Mouse (Mus musculus): ENCODE results near the gene Prdm11. TPM values are rescaled to one million over a fixed set of nuclear protein-coding genes. Genes with fewer than 3 reads are reported as not detected.

Prdm11 gene
- polyA plus RNA-seq, 1 experiment: 11.0 TPM

DNA sequence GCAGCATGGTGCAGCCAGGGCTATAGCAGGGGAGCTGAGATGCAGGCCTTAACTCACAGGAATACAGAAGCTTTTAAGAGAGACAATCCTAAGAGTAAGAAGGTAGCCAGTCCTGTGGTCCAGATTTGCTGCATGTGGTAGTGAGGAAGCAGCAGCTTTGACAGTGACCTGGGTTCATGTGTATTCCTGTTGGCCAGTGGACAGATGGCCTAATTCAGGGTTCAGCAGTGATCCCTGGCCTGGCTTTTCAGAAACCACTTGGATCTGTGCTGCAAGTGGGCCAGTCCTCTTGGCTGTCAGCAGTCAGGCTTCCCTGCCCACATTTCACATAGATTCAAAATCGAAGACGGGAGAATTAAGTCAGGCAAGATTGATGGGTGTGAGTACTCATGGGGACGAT is 104.5 kb downstream of the Prdm11 start:
- Histone ChIP-seq H3K4me3 (ENCODE audit: extremely low read depth, insufficient read depth, insufficient read length) (no peak overlapping the region), H3K4me1 (ENCODE audit: control insufficient read depth, insufficient read depth, insufficient read length) (no peaks in the 10 kb centered on the region), H3K27me3 (ENCODE audit: control insufficient read depth, insufficient read depth, low read length) (no peaks in the 10 kb centered on the region), H3K36me3 (ENCODE audit: control insufficient read depth, insufficient read depth, low read length) (no peaks in the 10 kb centered on the region), H3K27ac (ENCODE audit: insufficient read depth, low read length) (no peak overlapping the region)
- 88% methylated on average over 3 of the region's 3 CpGs for WGBS
- no peak for DNase-seq (ENCODE audit: low read depth in 1 of 2, low spot score in 2 of 2)
- no peak for TF ChIP-seq POLR2A (IDR thresholded peaks at IDR 0.05; ENCODE audit: low read depth, low read length)
- TF ChIP-seq CTCF (IDR thresholded peaks at IDR 0.05; ENCODE audit: extremely low read depth, insufficient read depth, insufficient read length, insufficient replicate concordance): no peak

DNA sequence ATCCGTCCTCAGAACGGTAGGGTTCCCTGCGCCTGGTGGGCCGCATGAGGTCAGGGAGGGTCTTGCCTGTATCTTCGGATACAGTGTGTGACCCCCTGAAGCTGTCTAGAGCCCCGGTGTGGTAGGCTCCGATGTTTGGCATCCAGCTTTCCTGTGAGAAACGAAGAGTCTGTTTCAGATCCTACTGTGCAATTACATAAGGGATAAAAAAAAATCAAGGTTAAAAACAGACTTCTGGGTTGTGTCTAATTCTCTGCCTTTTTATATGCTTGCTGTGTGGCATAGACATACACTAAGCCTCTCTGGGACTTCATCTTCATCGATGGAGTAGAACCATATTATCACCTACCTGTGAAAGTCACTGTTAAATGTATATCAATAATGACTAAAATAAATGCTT is 105.0 kb downstream of the Prdm11 start:
- Histone ChIP-seq H3K36me3 (ENCODE audit: control insufficient read depth, insufficient read depth, low read length) (no peaks in the 10 kb centered on the region), H3K27me3 (ENCODE audit: control insufficient read depth, insufficient read depth, low read length) (no peaks in the 10 kb centered on the region), H3K27ac (ENCODE audit: insufficient read depth, low read length) (no peak overlapping the region), H3K4me3 (ENCODE audit: extremely low read depth, insufficient read depth, insufficient read length) (no peak overlapping the region), H3K4me1 (ENCODE audit: control insufficient read depth, insufficient read depth, insufficient read length) (no peaks in the 10 kb centered on the region)
- TF ChIP-seq POLR2A (IDR thresholded peaks at IDR 0.05; ENCODE audit: low read depth, low read length) (no peak), CTCF (IDR thresholded peaks at IDR 0.05; ENCODE audit: extremely low read depth, insufficient read depth, insufficient read length, insufficient replicate concordance) (no peak)
- DNase-seq (ENCODE audit: low read depth in 1 of 2, low spot score in 2 of 2): no peak
- WGBS: 90% methylated on average over 9 of the region's 9 CpGs

DNA sequence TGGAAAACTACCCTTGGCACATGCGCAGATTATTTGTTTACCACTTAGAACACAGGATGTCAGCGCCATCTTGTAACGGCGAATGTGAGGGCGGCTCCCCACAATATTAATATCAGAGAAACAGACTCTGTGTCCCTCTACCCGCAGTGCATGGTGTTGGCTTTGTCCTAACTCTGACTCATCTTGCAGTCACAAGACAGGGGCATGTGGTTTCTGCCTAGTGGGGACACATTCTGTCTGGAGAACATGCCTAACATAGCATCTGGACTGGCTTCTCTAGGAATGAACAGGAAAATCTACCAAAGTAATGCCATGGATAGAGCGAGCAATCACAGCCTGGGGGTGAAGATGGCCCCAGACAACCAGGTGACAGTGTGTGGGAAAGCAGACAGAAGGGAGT is 107.1 kb downstream of the Prdm11 start:
- H3K27me3 ChIP-seq (ENCODE audit: control insufficient read depth, insufficient read depth, low read length): no peaks in the 10 kb centered on the region
- H3K4me3 ChIP-seq (ENCODE audit: extremely low read depth, insufficient read depth, insufficient read length): no peak overlapping the region
- H3K4me1 ChIP-seq (ENCODE audit: control insufficient read depth, insufficient read depth, insufficient read length): no peaks in the 10 kb centered on the region
- 98% methylated on average over 7 of the region's 7 CpGs for WGBS
- no peak overlapping the region for H3K27ac ChIP-seq (ENCODE audit: insufficient read depth, low read length)
- H3K36me3 ChIP-seq (ENCODE audit: control insufficient read depth, insufficient read depth, low read length): no peaks in the 10 kb centered on the region
- TF ChIP-seq CTCF (IDR thresholded peaks at IDR 0.05; ENCODE audit: extremely low read depth, insufficient read depth, insufficient read length, insufficient replicate concordance) (no peak), POLR2A (IDR thresholded peaks at IDR 0.05; ENCODE audit: low read depth, low read length) (no peak)
- DNase-seq (ENCODE audit: low read depth in 1 of 2, low spot score in 2 of 2): no peak

DNA sequence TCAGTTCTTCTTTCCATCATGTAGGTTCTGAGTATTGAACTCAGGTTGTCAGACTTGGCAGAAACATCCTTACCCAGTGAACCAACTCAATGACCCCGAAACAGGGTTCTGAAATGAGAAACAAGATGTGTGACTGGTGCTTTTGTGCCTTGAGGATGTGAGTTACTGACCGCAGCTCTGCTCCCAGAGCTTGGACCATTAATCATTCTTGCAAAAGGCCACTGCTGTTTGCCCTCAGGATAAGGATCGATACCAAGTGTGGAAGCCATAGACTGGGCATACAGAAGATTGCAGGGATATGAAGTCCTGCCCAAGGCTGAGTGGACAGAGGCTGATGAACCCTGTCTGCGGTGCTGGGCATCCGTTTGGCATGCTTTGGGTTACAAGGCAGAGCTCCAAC is 107.9 kb downstream of the Prdm11 start:
- no peak overlapping the region for H3K4me3 ChIP-seq (ENCODE audit: extremely low read depth, insufficient read depth, insufficient read length)
- H3K36me3 ChIP-seq (ENCODE audit: control insufficient read depth, insufficient read depth, low read length): no peaks in the 10 kb centered on the region
- 87% methylated on average over 5 of the region's 5 CpGs for WGBS

DNA sequence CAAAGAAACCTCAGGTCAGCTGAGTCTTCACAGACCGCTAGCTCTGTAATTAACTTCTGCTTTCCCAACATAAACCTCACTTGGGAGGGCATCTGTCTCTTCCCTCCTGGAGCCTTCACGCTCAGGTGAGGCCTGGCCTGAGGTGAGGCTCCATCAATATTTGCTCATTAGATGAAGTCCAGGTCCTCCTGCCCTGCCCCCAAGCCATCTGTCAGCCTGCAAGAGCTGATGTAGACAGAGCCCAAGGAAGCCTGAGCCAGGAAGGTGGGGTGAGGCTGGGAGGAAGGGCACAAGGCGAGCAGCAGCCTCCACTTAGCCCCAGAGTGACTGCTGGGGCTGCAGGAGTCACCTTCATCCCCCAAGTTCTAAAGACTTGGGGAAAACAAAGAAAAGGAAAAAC is 110.5 kb downstream of the Prdm11 start:
- no peaks in the 10 kb centered on the region for H3K36me3 ChIP-seq (ENCODE audit: control insufficient read depth, insufficient read depth, low read length)
- H3K27me3 ChIP-seq (ENCODE audit: control insufficient read depth, insufficient read depth, low read length): no peaks in the 10 kb centered on the region
- 47% methylated on average over 3 of the region's 3 CpGs for WGBS
- no peak overlapping the region for H3K27ac ChIP-seq (ENCODE audit: insufficient read depth, low read length)
- no peak overlapping the region for H3K4me3 ChIP-seq (ENCODE audit: extremely low read depth, insufficient read depth, insufficient read length)
- no peak for TF ChIP-seq POLR2A (IDR thresholded peaks at IDR 0.05; ENCODE audit: low read depth, low read length)
- TF ChIP-seq CTCF (IDR thresholded peaks at IDR 0.05; ENCODE audit: extremely low read depth, insufficient read depth, insufficient read length, insufficient replicate concordance): no peak
- H3K4me1 ChIP-seq (ENCODE audit: control insufficient read depth, insufficient read depth, insufficient read length): no peaks in the 10 kb centered on the region
- no peak for DNase-seq (ENCODE audit: low read depth in 1 of 2, low spot score in 2 of 2)

More for the DNA sequence above, 107.9 kb downstream of the Prdm11 start:
- Histone ChIP-seq H3K27ac (ENCODE audit: insufficient read depth, low read length) (no peak overlapping the region), H3K4me1 (ENCODE audit: control insufficient read depth, insufficient read depth, insufficient read length) (no peaks in the 10 kb centered on the region), H3K27me3 (ENCODE audit: control insufficient read depth, insufficient read depth, low read length) (no peaks in the 10 kb centered on the region)
- TF ChIP-seq POLR2A (IDR thresholded peaks at IDR 0.05; ENCODE audit: low read depth, low read length) (no peak), CTCF (IDR thresholded peaks at IDR 0.05; ENCODE audit: extremely low read depth, insufficient read depth, insufficient read length, insufficient replicate concordance) (no peak)
- no peak for DNase-seq (ENCODE audit: low read depth in 1 of 2, low spot score in 2 of 2)

DNA sequence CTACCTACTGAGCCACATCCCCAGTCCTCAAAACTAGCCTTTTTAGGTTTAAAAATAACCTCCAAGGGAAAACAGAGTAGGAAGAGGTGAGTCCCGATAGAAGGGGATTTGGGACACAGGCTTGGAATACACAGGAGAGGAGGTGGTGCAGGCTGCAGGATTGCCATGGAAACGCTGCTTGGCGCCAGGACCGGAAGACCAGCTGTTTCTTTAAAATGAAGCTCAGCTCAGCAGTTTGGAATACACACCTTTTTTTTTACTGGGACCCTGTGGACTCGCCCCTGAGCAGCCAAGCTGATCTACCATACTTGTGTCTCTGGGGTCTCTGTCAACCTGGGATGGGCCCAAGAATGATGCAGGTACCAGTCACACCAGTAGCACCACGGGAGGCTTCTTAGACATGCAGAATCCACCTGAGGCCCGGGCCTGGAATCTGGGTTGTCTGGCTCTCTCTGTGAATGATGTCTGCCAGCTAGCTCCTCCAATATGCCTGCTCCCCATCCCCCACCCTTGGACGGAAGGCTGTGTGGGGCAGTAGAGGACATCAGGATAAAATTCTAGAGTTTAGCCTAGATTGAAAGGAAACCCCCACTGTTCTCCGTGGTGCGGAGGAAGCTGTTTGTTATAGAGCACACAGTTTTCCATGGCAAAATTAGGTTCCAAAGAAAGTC is 111.5 kb downstream of the Prdm11 start:
- 78% methylated on average over 10 of the region's 10 CpGs for WGBS
- no peaks in the 10 kb centered on the region for H3K36me3 ChIP-seq (ENCODE audit: control insufficient read depth, insufficient read depth, low read length)
- DNase-seq (ENCODE audit: low read depth in 1 of 2, low spot score in 2 of 2): no peak
- TF ChIP-seq CTCF (IDR thresholded peaks at IDR 0.05; ENCODE audit: extremely low read depth, insufficient read depth, insufficient read length, insufficient replicate concordance): no peak
- TF ChIP-seq POLR2A (IDR thresholded peaks at IDR 0.05; ENCODE audit: low read depth, low read length): no peak
- no peaks in the 10 kb centered on the region for H3K4me1 ChIP-seq (ENCODE audit: control insufficient read depth, insufficient read depth, insufficient read length)
- no peak overlapping the region for H3K27ac ChIP-seq (ENCODE audit: insufficient read depth, low read length)
- no peaks in the 10 kb centered on the region for H3K27me3 ChIP-seq (ENCODE audit: control insufficient read depth, insufficient read depth, low read length)
- H3K4me3 ChIP-seq (ENCODE audit: extremely low read depth, insufficient read depth, insufficient read length): no peak overlapping the region

DNA sequence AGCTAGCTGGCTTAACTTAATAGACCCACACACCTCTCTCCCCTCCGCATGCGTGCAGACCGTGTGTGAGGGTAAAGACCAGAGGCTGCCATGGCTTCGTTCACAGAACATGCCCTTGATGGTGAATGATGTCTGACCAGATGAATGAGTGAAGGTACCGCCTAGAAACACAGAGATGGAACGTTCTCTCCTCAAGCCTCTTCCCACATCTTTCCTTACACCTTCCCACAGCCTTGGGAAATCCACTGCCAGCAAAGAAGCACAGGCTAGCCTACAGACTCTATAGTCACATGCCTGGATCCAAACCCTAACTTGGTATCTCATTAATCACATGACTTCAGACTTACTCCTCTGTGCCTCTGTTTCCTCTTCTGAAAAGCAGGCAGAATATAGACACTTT is 112.6 kb downstream of the Prdm11 start:
- TF ChIP-seq POLR2A (IDR thresholded peaks at IDR 0.05; ENCODE audit: low read depth, low read length) (no peak), CTCF (IDR thresholded peaks at IDR 0.05; ENCODE audit: extremely low read depth, insufficient read depth, insufficient read length, insufficient replicate concordance) (no peak)
- 91% methylated on average over 6 of the region's 6 CpGs for WGBS
- Histone ChIP-seq H3K4me3 (ENCODE audit: extremely low read depth, insufficient read depth, insufficient read length) (no peak overlapping the region), H3K4me1 (ENCODE audit: control insufficient read depth, insufficient read depth, insufficient read length) (no peaks in the 10 kb centered on the region), H3K27ac (ENCODE audit: insufficient read depth, low read length) (no peak overlapping the region), H3K27me3 (ENCODE audit: control insufficient read depth, insufficient read depth, low read length) (no peaks in the 10 kb centered on the region), H3K36me3 (ENCODE audit: control insufficient read depth, insufficient read depth, low read length) (no peaks in the 10 kb centered on the region)
- DNase-seq (ENCODE audit: low read depth in 1 of 2, low spot score in 2 of 2): no peak
